Mouse (Mus musculus): ENCODE results near the gene Fnbp1l.

Fnbp1l gene

GRCm38 (mm10) chr3:122606105-122606801, 13.3 kb downstream of the Fnbp1l start:
- no peak for DNase-seq (ENCODE audit: low spot score in 2 of 2)

GRCm38 (mm10) chr3:122603229-122603628, 16.3 kb downstream of the Fnbp1l start:
- no peak for DNase-seq (ENCODE audit: low spot score in 2 of 2)

GRCm38 (mm10) chr3:122602370-122602769, 17.1 kb downstream of the Fnbp1l start:
- no peak for DNase-seq (ENCODE audit: low spot score in 2 of 2)

GRCm38 (mm10) chr3:122599291-122599690, 20.2 kb downstream of the Fnbp1l start:
- DNase-seq (ENCODE audit: low spot score in 2 of 2), result no peak

GRCm38 (mm10) chr3:122590804-122591203, 28.7 kb downstream of the Fnbp1l start:
- DNase-seq (ENCODE audit: low spot score in 2 of 2), result no peak

- no peak for DNase-seq (ENCODE audit: low spot score in 2 of 2)
These were observed 29.2 kb downstream of the Fnbp1l start for GRCm38 (mm10) chr3:122590346-122590745.

GRCm38 (mm10) chr3:122586918-122587641, 32.4 kb downstream of the Fnbp1l start:
- no peak for DNase-seq (ENCODE audit: low spot score in 2 of 2)

- DNase-seq (ENCODE audit: low spot score in 2 of 2), result no peak
These were observed 42.2 kb downstream of the Fnbp1l start for GRCm38 (mm10) chr3:122577360-122577759.

GRCm38 (mm10) chr3:122574921-122575320, 44.6 kb downstream of the Fnbp1l start:
- DNase-seq (ENCODE audit: low spot score in 2 of 2), result no peak

- DNase-seq (ENCODE audit: low spot score in 2 of 2), result no peak
These were observed 45.9 kb downstream of the Fnbp1l start for GRCm38 (mm10) chr3:122573426-122574286.

GRCm38 (mm10) chr3:122566549-122566948, 53.0 kb downstream of the Fnbp1l start:
- DNase-seq (ENCODE audit: low spot score in 2 of 2), result no peak

GRCm38 (mm10) chr3:122566112-122566511, 53.4 kb downstream of the Fnbp1l start:
- no peak for DNase-seq (ENCODE audit: low spot score in 2 of 2)

GRCm38 (mm10) chr3:122565285-122565684, 54.2 kb downstream of the Fnbp1l start:
- DNase-seq (ENCODE audit: low spot score in 2 of 2), result no peak

- DNase-seq (ENCODE audit: low spot score in 2 of 2), result no peak
These were observed 61.7 kb downstream of the Fnbp1l start for GRCm38 (mm10) chr3:122557766-122558165.

- DNase-seq (ENCODE audit: low spot score in 2 of 2), result no peak
These were observed 68.3 kb downstream of the Fnbp1l start for GRCm38 (mm10) chr3:122551174-122551573.

- DNase-seq (ENCODE audit: low spot score in 2 of 2), result no peak
These were observed 72.0 kb downstream of the Fnbp1l start for GRCm38 (mm10) chr3:122547469-122547868.

- DNase-seq (ENCODE audit: low spot score in 2 of 2), result no peak
These were observed 74.2 kb downstream of the Fnbp1l start for GRCm38 (mm10) chr3:122545346-122545745.

GRCm38 (mm10) chr3:122540918-122541317, 78.6 kb downstream of the Fnbp1l start:
- DNase-seq (ENCODE audit: low spot score in 2 of 2), result no peak

GRCm38 (mm10) chr3:122539961-122540690, 79.4 kb downstream of the Fnbp1l start:
- DNase-seq (ENCODE audit: low spot score in 2 of 2), result no peak

- no peak for DNase-seq (ENCODE audit: low spot score in 2 of 2)
These were observed 80.7 kb downstream of the Fnbp1l start for GRCm38 (mm10) chr3:122538851-122539250.

GRCm38 (mm10) chr3:122535938-122536703, 83.4 kb downstream of the Fnbp1l start:
- DNase-seq (ENCODE audit: low spot score in 2 of 2), result no peak

Data from spleen, postnatal 10 days (tissue).